Mouse (Mus musculus): ENCODE measurements around the gene Tango2.

The Tango2 gene

DNA sequence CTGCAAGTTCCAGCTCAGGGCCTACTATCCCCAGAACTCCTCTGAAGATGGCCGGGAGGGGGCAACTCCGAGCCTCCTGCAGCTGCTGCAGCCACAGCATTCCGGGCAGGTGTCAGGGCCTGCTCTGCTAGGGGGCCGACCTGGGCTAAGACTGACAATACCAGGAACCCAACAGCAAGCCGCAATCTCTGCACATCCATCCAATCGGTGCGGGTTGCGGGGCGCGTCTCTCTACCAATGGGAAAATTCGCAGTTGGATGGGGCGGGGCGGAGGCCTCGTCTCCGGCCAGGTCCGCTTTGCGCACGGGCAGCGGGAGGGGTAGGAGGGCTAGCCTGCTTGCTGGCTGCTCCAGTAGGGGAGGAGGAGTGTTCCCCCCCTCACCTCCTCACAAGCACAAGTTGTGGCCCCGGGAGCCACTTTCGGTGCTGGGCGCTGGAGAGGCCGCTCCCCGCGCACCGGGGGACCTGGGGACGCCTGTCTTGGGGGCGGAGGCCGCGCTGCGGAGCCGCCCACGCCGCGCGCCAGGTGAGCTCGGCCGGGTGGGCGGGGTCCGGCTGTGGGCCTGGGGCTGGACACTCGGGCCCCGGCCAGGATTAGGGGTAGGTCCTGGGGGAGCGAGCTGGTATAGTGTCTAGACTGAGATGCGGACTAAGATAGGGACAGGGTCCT, at the start of gene Tango2, which contains the start of gene Arvcf:
Gene Tango2, minus strand, starts transcription at position 173 of the 670 bp plus-strand sequence.
Gene Arvcf, plus strand, starts transcription at position 252 of the 670 bp plus-strand sequence.
- in situ Hi-C loops (cut with MboI, MseI): loop anchor here in 1 of 2 experiments (5.0 kb wide), 1 partner anchor 39 kb away; no protein-coding TSS in a partner anchor

DNA sequence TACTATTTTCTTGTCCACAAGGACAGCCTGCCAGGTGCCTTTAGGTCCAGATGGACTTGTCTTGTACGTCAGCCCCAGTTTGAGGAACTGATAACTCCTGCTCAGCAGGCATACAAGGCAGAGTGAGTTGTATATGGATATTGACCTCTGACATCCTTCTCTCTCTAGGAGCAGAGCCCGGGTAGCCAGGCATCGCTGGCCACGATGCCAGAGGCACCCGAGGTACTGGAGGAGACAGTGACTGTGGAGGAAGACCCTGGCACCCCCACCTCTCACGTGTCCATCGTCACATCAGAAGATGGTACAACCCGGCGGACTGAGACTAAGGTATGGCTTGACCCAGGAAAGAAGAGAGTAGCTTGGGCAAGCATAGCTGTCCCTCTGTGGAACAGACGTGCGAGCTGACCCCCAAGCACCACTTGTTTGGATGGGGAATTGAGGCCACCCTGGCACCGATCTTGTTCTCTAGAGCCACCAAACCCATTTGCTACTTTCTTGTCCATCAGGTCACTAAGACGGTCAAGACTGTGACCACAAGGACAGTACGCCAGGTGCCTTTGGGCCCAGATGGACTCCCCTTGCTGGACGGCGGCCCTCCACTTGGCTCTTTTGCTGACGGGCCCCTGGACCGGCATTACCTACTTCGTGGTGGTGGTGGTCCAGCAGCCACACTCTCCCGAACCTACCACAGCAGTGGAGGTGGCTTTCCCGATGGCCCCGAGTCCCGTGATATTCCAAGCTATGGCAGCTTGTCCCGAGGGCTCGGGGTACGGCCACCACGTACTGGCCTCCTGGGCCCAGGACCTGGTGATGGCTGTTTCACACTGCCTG, 49.1 kb upstream of the Tango2 start:
- in situ Hi-C loops (cut with MboI, MseI): no loop called here

DNA sequence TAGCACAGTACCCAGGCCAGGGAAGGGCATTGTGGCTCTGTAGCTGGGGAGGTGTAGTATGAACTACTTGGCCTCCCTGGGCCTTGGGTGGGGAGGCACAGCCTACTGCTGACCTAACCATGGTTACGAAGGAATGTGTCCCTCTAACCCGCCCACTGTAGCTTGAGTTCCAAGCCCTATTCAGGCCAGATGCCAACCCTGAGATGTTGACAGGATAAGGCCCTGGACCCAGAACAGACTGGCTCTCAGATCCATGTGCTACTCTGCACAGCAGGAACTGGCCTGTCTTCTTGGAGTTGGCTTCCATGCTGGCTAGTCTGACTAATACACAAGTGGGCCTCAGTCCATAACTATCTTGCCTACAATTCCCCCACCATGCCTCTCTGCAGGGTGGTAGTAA, 48.3 kb upstream of the Tango2 start:
- in situ Hi-C loops (cut with MboI, MseI): no loop called here

DNA sequence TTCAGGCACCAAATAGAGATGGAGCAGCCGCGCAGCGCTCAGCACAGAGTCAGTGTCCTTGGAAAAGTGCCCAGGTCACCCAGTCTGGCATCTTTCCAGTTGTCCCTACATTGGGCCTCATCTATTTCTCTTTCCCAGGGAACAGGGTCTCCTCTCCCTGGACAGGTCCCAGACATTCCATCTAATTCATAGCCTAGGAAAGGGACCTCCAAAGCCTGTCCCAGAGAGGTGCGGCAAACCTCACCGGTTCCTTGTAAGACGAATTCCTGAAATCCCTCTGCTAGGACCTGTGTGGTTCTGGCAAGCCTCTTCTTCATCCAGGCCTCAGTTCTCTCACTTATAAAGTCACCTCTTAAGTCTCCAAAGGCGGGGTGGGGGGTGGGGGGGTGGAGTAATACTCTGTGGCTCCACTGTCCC, 47.7 kb upstream of the Tango2 start:
- in situ Hi-C loops (cut with MboI, MseI): no loop called here

DNA sequence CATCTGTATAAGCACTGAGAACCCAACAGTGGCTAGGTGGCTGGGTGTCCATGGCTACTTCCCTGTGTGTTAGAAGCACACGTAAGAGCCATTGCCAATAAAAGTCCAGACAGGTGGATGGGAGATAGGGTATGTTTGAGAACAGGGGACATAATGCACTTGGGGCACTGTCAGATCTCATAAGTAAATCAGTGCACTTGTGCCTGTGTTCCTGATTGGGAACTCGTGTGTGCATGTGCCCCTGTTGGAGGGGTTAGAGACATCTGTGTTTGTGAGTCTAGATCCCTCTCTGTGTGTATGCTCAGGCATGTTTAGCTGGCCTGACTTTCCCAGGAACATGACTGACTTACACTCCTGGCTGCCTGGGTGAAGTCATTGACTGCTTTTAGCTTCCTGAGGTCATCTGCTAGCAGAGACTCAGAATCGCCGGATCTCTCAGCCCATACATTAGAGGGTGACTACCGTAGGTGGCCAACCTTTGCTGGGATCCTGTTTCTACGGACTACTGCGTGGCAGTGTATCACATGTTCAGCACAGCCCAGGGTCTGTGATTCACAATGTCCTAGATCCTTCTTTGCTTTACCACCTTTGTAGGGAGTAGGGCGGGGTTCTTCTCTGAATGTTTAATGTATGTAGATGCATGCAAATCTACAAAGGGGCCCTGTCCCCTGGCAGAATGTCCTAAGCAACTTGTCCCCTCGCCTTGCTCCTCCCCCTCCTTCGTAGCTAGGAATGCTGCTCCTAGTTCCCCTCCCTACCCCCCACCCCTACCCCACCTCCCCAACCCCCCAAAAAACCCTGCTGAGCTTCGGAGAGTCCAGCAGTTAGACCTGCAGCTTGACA, 47.1 kb upstream of the Tango2 start:
- in situ Hi-C loops (cut with MboI, MseI): no loop called here

DNA sequence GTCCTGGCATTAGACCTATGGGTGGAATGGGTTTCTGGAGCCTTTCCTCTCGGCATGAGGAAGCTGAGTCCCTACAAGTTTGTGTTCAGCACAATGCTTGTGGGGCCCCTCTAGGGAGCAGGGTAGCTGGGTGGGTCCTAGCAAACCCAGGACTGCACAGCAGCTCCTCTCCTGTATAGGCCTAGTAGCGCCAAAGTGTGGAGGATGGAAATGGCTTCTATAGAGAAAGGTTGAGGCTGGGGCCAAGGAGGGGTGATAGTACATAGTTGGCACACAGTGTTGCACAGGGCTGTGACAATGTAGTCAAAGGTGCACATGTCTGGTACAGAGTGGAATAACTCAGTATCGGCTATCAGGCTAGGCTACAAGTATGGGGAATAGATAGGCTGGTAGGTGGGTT, 46.2 kb upstream of the Tango2 start:
- in situ Hi-C loops (cut with MboI, MseI): no loop called here

DNA sequence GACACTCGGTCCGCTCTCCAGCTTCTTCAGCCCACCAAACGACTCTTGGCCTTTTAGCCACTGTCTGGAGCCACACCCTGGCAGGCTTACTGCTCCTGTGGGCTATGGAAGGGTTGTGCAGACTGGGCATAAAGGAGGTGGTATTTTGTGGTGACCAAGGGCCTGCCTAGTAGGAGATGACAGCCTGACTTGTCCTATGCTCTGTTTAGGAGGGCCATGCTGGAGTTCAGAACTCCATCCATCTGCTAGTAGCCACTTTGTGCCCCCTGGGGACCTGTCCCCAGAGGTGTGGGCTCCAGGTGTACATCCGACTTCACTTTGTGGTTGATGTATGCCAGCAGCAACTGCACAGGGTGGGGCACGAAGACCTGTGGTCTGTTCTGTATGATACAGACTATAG, 45.7 kb upstream of the Tango2 start:
- in situ Hi-C loops (cut with MboI, MseI): no loop called here

DNA sequence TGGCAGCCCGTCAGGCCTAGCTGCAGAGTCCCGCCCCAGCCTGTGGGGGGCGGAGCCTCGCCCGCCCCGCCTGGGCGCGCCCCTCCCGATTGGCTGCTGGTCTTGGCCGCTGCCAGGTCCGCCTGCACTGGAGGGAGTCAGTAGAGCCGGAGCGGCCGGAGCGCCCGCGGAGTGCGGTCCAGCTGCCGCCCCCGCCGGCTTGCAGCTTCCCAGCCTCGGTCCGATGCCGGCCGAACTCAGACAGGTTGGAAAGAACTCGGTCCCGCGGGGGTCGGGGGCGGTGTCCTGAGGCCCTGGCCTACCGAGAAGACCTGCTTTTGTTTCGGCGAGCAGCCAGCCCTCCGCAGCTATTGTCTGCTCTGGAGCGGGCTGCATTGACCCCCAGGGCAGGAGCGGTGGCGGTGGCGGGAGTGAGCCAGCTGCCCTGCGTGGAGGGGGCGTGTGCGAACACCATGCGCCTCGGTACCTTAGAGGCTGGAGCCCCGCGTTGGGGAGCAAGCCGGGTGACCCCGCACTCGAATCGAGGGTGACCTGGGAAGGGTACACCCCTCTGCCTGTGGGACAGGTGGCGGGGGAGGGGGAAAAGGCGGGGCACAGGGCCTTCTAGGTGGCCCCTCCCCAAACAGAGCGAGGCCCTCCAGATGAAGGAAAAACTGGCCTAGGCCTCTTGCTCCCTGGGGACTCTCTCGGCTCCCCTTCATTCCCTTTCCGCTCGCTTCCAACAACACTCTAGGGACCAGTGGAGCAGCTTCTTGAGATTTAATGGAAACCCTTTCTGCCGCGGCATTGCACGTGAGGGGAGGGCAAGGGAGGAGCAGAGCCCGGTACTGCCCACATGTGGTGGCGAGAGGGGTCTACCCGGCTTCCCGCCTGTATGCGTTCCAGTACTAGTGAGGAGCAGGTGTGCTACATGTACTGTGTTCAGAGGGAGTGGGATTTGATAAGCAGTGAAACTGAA, 44.8 kb upstream of the Tango2 start:
- in situ Hi-C loops (cut with MboI, MseI): no loop called here

DNA sequence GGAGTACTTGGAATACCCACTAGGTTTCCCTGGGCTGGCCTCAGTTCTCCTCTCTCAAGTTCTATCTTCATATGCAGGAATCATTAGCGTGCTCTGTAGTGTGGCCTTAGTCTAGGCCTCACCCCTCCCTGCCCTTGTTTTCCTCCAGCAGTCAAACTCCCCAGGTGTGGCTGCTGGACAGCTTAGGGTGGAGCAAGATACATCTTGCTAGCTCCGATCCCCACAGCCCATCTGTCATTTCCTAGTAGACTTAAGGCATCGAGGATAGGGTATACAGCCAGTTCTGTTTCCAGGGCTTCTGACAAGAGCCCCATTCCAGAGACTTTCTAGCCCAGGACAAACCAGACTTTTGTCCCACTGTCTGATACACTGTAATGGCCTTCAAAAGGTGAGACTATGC, 43.8 kb upstream of the Tango2 start:
- in situ Hi-C loops (cut with MboI, MseI): no loop called here

DNA sequence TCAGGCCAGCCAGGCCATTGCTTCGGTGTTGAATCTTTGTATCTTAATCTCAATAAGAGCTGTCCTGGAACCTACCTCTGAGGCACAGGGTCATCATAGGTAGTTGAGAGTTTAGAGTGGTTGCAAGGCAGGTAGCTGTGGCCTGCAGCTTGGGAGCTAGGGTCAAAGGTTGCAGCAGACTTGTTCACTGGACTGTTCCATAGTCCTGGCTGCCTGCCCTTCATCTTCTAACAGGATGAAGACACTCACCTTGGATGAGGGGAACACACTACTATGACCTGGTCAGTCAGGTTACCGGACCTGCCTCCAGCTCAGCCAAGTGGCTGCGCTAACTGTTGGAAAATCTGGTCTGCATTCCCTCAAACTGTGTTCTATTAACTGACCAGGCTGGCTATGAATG, 43.2 kb upstream of the Tango2 start:
- in situ Hi-C loops (cut with MboI, MseI): no loop called here

DNA sequence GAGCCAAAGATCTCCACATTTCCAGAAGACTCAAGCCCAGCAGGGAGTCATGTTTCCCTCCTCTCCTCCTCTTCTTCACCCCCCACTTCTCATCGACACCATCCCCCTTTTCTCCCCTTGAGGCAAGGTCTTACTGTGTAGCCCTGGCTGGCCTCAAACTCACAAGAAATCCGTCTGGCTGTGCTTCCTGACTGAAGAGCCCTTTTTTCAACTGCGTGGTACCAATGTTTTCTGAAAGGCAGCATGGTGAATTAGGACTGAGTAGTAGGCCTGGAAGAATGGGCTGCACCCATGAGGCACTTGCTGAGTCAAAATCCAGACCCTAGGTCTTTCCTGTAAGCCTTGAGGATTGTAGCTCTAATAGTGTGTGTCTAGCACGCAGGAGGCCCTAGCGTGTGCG, 42.5 kb upstream of the Tango2 start:
- in situ Hi-C loops (cut with MboI, MseI): no loop called here

DNA sequence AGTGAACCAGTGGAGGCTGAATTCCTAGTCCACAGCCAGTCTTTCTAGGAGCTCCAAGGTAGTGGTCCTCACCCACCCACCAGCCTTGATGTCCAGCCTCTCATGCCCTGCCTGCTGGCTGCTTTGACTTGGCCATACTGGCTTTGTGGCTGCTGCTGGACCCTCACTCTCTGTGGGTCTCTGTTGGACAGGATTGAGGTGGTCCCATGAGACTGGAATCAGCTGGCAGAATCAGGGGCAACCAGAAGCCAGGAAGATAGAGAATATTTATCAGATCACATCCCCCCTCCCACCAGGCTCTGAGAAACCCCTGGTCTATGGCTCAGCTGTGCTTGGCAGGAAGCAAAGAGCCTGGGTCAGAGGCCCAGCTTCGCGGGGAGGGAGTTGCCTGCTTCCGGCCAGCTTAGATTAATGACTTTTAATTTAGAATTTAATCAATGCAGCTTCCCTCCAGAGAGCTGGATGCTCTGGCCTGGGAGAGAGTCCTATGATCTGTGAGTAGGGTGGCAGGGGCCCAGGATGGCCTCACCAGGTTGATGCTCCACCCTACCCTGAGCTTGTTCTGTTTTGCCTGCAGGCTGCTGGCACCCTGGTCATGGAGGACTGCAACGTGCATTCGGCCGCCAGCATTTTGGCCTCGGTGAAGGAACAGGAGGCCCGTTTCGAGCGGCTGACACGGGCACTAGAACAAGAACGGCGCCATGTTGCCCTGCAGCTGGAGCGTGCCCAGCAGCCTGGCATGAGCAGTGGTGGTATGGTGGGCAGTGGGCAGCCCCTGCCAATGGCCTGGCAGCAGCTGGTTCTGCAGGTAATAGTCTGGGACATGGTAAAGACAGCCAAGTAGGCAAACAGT, 40.9 kb upstream of the Tango2 start:
- in situ Hi-C loops (cut with MboI, MseI): loop anchor here in 1 of 2 experiments (5.0 kb wide), 1 partner anchor 42 kb away; the partner anchor contains the start of genes Arvcf and Tango2

DNA sequence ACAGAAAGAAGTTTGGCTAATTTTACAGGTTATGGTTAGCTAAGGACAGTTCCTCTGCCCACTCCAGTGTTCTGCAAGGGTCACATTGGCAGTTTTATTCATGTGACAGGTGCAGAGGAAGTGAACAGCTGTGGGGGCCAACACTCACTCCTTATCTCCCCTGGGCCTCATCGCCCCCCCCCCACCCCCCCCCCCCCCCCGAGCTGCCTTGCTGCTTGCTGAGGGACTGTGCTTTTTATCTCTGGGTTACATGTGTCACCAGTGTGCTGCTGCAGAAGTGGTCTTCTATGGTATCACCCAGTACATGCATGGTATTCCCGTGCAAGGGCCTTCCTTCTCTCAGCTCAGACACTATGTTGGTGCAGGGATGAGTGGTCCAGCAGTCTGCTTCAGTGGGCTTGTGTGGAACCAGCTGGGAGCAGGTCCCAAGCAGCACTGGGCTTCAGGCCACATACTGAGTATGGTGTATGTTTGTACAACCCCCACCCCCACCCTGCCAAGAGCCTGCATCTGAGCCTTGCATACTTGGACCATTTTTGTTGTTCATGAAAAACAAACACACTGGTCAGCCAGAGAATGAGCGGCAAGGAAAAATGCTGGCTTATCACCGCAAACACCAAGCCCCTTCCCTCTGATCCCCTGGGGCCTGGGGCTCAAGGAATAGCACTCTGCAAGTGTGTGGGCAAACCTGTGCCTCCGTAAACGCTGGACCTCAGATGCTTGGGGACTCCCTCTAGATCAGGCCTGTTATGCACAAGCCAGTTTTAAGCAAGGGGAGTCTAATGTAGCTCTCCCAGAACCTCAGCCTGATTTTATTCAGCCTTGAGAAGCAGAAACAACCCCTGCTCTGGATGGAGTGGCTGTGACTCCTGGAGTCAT, 40.0 kb upstream of the Tango2 start:
- in situ Hi-C loops (cut with MboI, MseI): loop anchor here in 1 of 2 experiments (5.0 kb wide), 1 partner anchor 41 kb away; the partner anchor contains the start of genes Arvcf and Tango2

DNA sequence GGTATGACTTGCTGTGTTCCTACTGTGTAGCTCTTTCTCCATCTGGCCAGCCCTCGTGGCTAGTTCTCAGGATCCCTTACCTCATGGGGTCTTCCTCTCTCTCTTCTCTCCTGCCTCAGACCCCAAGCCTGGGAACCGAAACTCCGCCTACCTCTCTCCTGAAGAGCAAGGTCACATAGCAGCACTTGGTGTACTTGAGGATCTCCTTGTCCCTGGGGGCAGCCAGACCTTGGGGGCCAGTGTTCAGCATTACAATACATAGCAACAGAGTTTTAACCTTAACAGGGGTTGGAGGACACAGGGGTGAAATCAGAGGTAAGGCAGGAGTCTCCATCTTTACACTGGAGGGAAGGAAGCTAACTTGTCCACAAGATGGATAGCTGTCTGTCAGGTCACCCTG, 39.1 kb upstream of the Tango2 start:
- in situ Hi-C loops (cut with MboI, MseI): loop anchor here in 1 of 2 experiments (5.0 kb wide), 1 partner anchor 40 kb away; the partner anchor contains the start of genes Arvcf and Tango2

DNA sequence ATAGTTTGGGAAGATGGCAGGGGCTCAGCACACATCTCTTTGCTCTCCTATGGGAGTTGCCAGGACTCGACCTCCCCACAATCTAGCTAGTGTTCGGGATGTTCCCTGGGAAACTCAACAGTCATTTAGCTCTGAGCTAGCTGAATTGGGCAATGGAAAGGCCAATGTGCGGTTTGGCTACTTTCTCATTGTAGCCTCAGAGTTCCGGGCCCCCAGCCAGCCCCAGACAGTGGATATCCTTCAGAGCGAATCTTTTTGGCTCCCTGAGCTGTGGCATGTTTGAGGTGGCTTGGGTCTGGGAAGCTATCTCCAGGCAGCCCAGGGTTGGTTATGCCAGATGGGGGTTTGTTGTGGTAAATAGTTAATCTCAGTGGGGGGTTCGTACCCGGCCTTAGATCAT, 38.5 kb upstream of the Tango2 start:
- in situ Hi-C loops (cut with MboI, MseI): loop anchor here in 1 of 2 experiments (5.0 kb wide), 1 partner anchor 39 kb away; the partner anchor contains the start of genes Arvcf and Tango2

DNA sequence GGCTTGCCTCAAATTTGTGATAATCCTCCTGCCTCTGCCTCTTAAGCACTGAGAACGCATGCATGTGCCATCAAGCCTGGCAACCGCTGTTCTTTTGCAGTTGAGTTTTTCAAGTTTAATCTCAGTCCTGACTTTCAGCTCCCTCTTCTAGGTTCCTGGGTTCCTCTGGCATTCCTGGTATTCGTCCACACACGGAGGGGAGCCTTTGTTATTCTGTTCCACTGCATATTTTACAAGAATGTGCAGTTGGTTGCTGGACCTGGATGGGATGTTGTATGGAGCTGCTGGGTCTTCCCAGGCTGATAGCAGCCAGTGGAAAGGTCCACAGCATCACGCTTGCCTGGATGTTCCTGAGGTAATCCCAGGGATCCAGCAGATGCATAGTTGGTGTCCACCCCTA, 37.5 kb upstream of the Tango2 start:
- in situ Hi-C loops (cut with MboI, MseI): loop anchor here in 1 of 2 experiments (5.0 kb wide), 1 partner anchor 38 kb away; the partner anchor contains the start of genes Arvcf and Tango2

DNA sequence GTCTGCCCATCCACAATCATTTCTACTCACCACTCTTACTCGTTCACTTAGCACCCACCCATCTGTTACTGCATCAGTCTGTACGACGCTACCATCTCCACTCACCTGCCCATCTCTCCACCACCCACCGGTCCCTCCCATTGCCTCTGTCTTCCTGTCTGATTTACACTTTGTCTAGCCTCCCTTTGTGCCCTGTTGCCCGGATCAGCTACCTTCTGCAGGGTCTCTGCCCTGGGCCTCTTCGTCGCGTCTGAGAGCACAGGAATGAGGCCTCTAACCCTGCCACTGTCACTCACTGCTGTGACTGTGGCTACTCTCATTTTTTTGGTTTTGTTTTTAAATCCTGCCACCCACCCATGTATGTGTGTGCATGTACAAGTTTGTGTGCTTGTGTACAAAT, 36.8 kb upstream of the Tango2 start:
- in situ Hi-C loops (cut with MboI, MseI): loop anchor here in 1 of 2 experiments (5.0 kb wide), 1 partner anchor 37 kb away; the partner anchor contains the start of genes Arvcf and Tango2

DNA sequence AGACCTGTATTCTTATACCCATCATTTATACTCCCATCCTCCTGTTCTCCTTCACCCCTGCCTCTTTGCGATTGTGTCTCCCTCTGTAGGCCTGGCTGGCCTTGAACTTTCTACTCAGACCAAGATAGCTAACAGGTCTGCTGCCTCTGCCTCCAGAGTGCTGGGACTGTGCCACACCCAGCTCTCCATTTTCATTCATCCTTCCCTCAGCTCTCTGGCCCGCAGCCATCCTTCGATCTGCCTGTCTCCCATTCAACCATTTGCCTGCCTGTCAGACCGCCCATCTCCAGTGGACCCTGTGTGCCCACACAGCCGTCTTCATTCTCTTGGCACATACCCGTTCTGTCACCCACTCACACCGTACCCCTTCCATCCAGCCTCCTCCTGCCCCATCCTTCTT, 36.3 kb upstream of the Tango2 start:
- in situ Hi-C loops (cut with MboI, MseI): no loop called here
